8 mouse cellular contexts compared by ENCODE assay signal in the genomic region with DNA sequence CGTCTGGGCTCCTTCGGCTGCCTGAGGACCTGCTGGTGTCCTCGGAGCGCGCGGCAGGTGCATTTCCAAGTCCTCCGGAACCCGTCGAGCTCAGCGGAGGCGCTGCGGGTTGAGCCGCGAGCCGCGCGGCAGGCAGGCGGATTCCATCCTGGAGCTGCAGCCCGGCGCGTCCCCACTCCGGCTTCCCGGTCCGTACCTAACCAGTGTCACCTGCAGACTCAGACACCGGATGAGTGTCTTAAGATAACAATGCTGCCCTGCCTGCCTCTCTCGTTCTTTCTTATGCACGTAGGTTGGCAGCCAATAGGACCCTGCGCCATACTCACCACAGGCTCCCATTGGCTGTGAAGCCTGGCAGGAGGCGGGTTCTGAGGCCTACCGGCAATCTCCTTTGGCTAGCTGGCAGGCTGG. TPM values are rescaled to one million over a fixed set of nuclear protein-coding genes. Genes with fewer than 3 reads are reported as not detected.
DNase-seq lines count a peak whose midpoint lies in the region; ATAC-seq lines count a peak whose summit lies in the region.

Gene Brinp2, minus strand, starts transcription at position 276 of the 411 bp plus-strand sequence.

- H3K4me2 ChIP-seq in intestine, embryonic 15.5 days (replicated peaks), result peak within 1 kb of the TSS; percentile 86

- peak; percentile 22; the same call in 1 of the 2 replicates for ATAC-seq in granulocyte monocyte progenitor cell, adult 5-6 weeks (replicated peaks; ENCODE audit: poor library complexity, severe bottlenecking)
- ATAC-seq in intestine, embryonic 15.5 days, result peak; percentile 99
- ATAC-seq in erythroblast, adult 5-6 weeks (replicated peaks; ENCODE audit: low FRiP score, poor library complexity, severe bottlenecking), result no peak; the same call in 1 of the 2 replicates

- peak within 1 kb of the TSS; percentile 45 for H3K4me3 ChIP-seq in intestine, embryonic 15.5 days (replicated peaks)

- DNase-seq in brain, adult 2 months (ENCODE audit: low read depth, low spot score), result peak; percentile 98
- DNase-seq in embryo, embryonic 9.5 days (ENCODE audit: extremely low spot score), result peak; percentile 82
- DNase-seq in left cerebral cortex, adult 8-10 months (ENCODE audit: low spot score in 2 of 2), result peak; percentile 86 to 94
- DNase-seq in lung, postnatal 36 days, result peak; percentile 60
- peak; percentile 87 for DNase-seq in right cerebral cortex, postnatal 14 days

- WGBS in intestine, embryonic 15.5 days, result under 1% methylated on average over 30 of the region's 30 CpGs

- peaks cover 24% of the 10 kb centered on the region for H3K27me3 ChIP-seq in intestine, embryonic 15.5 days (replicated peaks)

- H3K9ac ChIP-seq in intestine, embryonic 15.5 days, result 0 out of 2 replicates have a peak within 1 kb of the TSS, but pooled peaks have one; percentile 2

- H3K4me1 ChIP-seq in intestine, embryonic 15.5 days (replicated peaks), result peaks cover 4% of the 10 kb centered on the region; the same call in 1 of the 2 replicates

- H3K27ac ChIP-seq in intestine, embryonic 15.5 days, result no peak within 1 kb of the TSS

- no peaks in the 10 kb centered on the region for H3K9me3 ChIP-seq in intestine, embryonic 15.5 days

- no peaks in the 10 kb centered on the region for H3K36me3 ChIP-seq in intestine, embryonic 15.5 days

RNA-seq across cellular contexts. Expression of gene Brinp2, which starts in this region (rescaled TPM):
- total RNA-seq in granulocyte monocyte progenitor cell, adult 5-6 weeks (2014; fragmentation: Nextera tagmentation), result not detected in 2 replicates
- total RNA-seq in granulocyte monocyte progenitor cell, adult 5-6 weeks (2017), result not detected in 2 replicates
- polyA plus RNA-seq in intestine, embryonic 15.5 days (2015; fragmentation: Nextera tagmentation; extraction: Ambion mirVana), result 0.47 and 0.54 TPM in 2 replicates
- total RNA-seq in left cerebral cortex, adult 8-10 months (2022), result 10 to 100 TPM; 86.1 to 91.4 (median 88.8) TPM
- 2.1 and 6.3 TPM in 2 replicates for total RNA-seq in erythroblast, adult 5-6 weeks (2015; ENCODE audit: low replicate concordance)
- 4.0 and 5.9 TPM in 2 replicates for total RNA-seq in erythroblast, adult 5-6 weeks (2017; ENCODE audit: low replicate concordance)

Comparison
In these comparisons a context has a peak if more than half of its experiments do, and no peak if none do; other contexts are left out.
1. RNA of gene Brinp2 (total RNA-seq): 86.1 to 91.4 TPM in left cerebral cortex, adult 8-10 months; 2.1 to 6.3 TPM in erythroblast, adult 5-6 weeks and not detected in granulocyte monocyte progenitor cell, adult 5-6 weeks; every median in the first group is over 10 times any median in the second.
2. Peak in ATAC-seq in granulocyte monocyte progenitor cell, adult 5-6 weeks; RNA of the gene not detected or under 1 TPM.
3. Peak in ATAC-seq, H3K4me3 ChIP-seq, H3K9ac ChIP-seq and H3K4me2 ChIP-seq in intestine, embryonic 15.5 days; RNA of the gene not detected or under 1 TPM.
4. Peak in every context shown above with its lines, with median percentiles within 50 percentile points of each other: DNase-seq.